Mouse (Mus musculus): Measurements from ENCODE around the gene Zbtb4. TPM values are rescaled to one million over a fixed set of nuclear protein-coding genes. Genes with fewer than 3 reads are reported as not detected.

Gene Zbtb4
- polyA plus RNA-seq, 1 experiment from 2014 or later = 1.7 TPM

DNA sequence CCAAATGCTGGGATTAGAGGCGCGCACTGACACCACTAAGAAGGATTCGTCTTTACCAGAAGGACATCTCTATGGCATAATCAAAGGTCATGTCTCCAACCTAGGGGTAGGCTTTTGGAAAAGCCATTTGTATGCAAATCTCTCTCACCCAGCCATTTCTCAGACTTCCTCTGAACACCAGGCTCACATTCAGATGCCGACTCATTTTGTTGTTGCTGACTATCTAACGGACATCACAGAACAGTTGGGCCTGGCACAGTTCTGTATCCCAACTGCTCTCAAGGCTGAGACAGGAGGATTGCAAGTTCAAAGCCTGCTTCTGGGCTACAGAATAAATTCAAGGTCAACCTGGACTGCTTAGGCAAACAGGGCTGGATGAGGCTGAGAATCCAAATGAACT is 21.6 kb downstream of the Zbtb4 start:
- Histone ChIP-seq H3K4me1 (replicated peaks; ENCODE audit: control insufficient read depth, insufficient read depth, low read length) (no peaks in the 10 kb centered on the region), H3K4me2 (replicated peaks; ENCODE audit: low read depth, low read length) (no peak overlapping the region), H3K27ac (ENCODE audit: low read depth, low read length) (no peak overlapping the region), H3K36me3 (ENCODE audit: control insufficient read depth, insufficient read depth, low read length) (no peaks in the 10 kb centered on the region), H3K27me3 (ENCODE audit: control insufficient read depth, insufficient read depth, low read length) (no peaks in the 10 kb centered on the region), H3K9ac (ENCODE audit: low read depth, low read length) (no peak overlapping the region), H3K4me3 (ENCODE audit: low read depth, low read length) (no peak overlapping the region), H3K9me3 (ENCODE audit: control insufficient read depth, low read length) (no peaks in the 10 kb centered on the region)
- 82% methylated on average over 5 of the region's 5 CpGs for WGBS
- no peak for ATAC-seq (ENCODE audit: low FRiP score)
- DNase-seq (ENCODE audit: low spot score) = no peak

DNA sequence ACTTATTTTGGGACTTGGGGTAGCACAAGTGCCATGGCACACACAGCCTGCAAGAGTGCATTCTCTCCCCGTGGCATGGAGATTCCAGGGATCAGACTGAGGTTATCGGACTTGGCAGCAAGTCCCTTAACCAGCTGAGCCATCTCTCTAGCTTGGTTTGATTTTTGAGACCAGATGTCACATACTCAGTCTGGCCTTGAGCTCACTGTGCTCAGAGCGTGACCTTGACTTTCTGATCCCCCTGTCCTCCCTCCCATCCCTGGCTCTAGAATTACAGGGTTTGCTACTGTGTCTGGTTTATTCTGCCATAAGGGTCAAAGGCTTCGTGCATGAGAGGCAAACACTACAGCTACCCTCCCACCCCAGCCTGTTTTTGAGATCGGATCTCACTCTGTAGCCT is 23.7 kb downstream of the Zbtb4 start:
- H3K27ac ChIP-seq (ENCODE audit: low read depth, low read length) = no peak overlapping the region
- no peak overlapping the region for H3K4me2 ChIP-seq (replicated peaks; ENCODE audit: low read depth, low read length)
- no peaks in the 10 kb centered on the region for H3K4me1 ChIP-seq (replicated peaks; ENCODE audit: control insufficient read depth, insufficient read depth, low read length)
- no peak for ATAC-seq (ENCODE audit: low FRiP score)
- no peaks in the 10 kb centered on the region for H3K9me3 ChIP-seq (ENCODE audit: control insufficient read depth, low read length)
- H3K27me3 ChIP-seq (ENCODE audit: control insufficient read depth, insufficient read depth, low read length) = no peaks in the 10 kb centered on the region
- 74% methylated on average over 5 of the region's 5 CpGs for WGBS
- DNase-seq (ENCODE audit: low spot score) = no peak
- no peak overlapping the region for H3K9ac ChIP-seq (ENCODE audit: low read depth, low read length)
- H3K36me3 ChIP-seq (ENCODE audit: control insufficient read depth, insufficient read depth, low read length) = no peaks in the 10 kb centered on the region
- H3K4me3 ChIP-seq (ENCODE audit: low read depth, low read length) = no peak overlapping the region

DNA sequence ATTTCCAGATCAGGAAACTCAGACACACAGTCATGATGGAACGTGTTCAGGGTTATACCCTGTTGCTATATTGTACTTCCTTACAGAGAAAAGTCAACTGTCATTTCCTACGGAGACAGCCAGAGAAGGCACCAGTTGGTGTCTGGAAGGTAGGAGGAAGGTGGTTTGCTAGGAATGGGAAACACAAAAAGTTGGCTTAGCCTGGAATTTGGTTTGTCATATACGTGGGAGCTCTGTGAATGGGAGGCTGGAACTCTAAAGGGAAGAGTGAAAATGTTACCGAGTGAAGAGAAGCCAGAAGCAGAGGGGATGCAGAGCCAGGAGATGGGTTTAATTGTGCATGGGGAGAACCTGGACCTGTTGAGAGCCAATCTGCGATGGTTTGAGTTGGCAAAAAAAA is 25.7 kb downstream of the Zbtb4 start:
- Histone ChIP-seq H3K4me2 (replicated peaks; ENCODE audit: low read depth, low read length) (no peak overlapping the region), H3K27me3 (ENCODE audit: control insufficient read depth, insufficient read depth, low read length) (peaks cover 5% of the 10 kb centered on the region; the same call in 1 of the 2 replicates), H3K27ac (ENCODE audit: low read depth, low read length) (no peak overlapping the region), H3K4me1 (replicated peaks; ENCODE audit: control insufficient read depth, insufficient read depth, low read length) (0 out of 2 replicates have a peak, but pooled peaks cover 2% of the 10 kb centered on the region), H3K9ac (ENCODE audit: low read depth, low read length) (no peak overlapping the region), H3K9me3 (ENCODE audit: control insufficient read depth, low read length) (no peaks in the 10 kb centered on the region), H3K4me3 (ENCODE audit: low read depth, low read length) (no peak overlapping the region), H3K36me3 (ENCODE audit: control insufficient read depth, insufficient read depth, low read length) (no peaks in the 10 kb centered on the region)
- ATAC-seq (ENCODE audit: low FRiP score) (no peak), DNase-seq (ENCODE audit: low spot score) (no peak)
- WGBS = 68% methylated on average over 5 of the region's 5 CpGs

DNA sequence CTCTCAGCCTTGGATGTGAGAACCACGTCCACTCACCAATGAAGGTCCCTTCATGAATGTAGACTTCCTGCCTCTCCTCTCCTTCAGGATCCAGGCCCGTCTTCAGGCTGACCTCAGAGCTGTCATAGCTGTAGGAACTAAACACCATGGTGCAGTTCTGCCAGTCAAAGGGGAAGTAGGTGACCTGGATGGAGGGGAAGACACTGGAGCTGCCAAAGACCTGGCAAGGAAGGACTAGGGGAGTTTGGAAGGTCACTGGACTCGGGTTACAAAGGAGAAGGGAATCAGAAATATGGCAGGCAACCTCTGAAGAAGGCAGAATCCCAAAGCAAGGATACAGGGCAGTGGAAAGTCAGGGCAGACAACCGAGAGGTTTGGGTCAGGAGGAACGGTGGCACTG is 27.7 kb downstream of the Zbtb4 start:
- peaks cover 9% of the 10 kb centered on the region for H3K27me3 ChIP-seq (ENCODE audit: control insufficient read depth, insufficient read depth, low read length)

DNA sequence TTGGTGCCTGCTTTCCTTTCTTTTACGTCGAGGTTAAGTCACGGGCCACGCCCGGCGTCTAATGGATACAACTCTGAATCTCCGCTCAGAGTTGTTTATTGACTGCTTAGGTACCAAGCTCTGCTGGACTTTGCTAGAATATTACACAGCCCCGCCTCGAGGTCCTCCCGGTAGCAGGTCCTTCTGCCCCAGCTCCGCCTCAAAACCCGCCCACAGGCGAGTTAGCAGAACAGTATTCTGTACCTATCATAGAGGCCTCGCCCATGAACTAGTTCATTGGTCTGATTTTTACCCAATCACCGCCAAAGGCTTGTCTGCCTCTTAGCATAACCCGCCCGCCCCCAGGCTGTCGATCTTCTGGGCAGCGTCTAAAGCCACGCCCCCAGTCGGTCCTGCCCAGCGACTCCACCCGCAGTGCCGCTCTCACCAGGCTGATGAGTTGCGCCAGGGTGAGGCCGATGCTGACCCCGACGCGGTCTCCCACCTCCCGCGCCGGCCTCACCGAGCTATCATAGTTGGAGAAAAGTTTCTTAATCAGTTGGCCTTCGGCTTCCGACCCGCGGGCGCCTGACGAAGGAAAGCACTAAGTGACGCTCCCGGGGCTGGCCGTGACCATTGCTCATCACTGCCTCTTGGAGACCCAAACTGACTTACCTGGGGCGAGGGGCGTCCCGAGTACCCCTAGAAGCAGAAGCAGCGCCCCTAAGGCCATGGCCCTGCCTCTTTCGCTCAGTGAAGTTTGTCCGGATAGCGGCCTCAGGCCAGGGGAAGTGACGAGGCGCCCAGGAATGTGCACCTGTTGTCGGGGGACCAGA is 29.7 kb downstream of the Zbtb4 start, which contains the start of gene Chrnb1:
Chrnb1 (minus strand) TSS at position 776 of the 815 bp plus-strand sequence.
- H3K9me3 ChIP-seq (ENCODE audit: control insufficient read depth, low read length) = no peaks in the 10 kb centered on the region
- 0 out of 2 replicates have a peak within 1 kb of the TSS, but pooled peaks have one; percentile 4 for H3K9ac ChIP-seq (ENCODE audit: low read depth, low read length)
- 2% methylated on average over 52 of the region's 52 CpGs for WGBS
- ATAC-seq (ENCODE audit: low FRiP score) (peak; percentile 88), DNase-seq (ENCODE audit: low spot score) (peak; percentile 89)
- H3K27me3 ChIP-seq (ENCODE audit: control insufficient read depth, insufficient read depth, low read length) = peaks cover 11% of the 10 kb centered on the region
- H3K36me3 ChIP-seq (ENCODE audit: control insufficient read depth, insufficient read depth, low read length) = no peaks in the 10 kb centered on the region
- H3K27ac ChIP-seq (ENCODE audit: low read depth, low read length) = no peak within 1 kb of the TSS
- peak within 1 kb of the TSS; percentile 83 for H3K4me2 ChIP-seq (replicated peaks; ENCODE audit: low read depth, low read length)
- peak within 1 kb of the TSS; percentile 33 for H3K4me3 ChIP-seq (ENCODE audit: low read depth, low read length)
- peaks cover 6% of the 10 kb centered on the region; the same call in 1 of the 2 replicates for H3K4me1 ChIP-seq (replicated peaks; ENCODE audit: control insufficient read depth, insufficient read depth, low read length)

More for the DNA sequence above, 27.7 kb downstream of the Zbtb4 start:
- Histone ChIP-seq H3K27ac (ENCODE audit: low read depth, low read length) (no peak overlapping the region), H3K4me1 (replicated peaks; ENCODE audit: control insufficient read depth, insufficient read depth, low read length) (0 out of 2 replicates have a peak, but pooled peaks cover 2% of the 10 kb centered on the region), H3K4me3 (ENCODE audit: low read depth, low read length) (no peak overlapping the region), H3K9ac (ENCODE audit: low read depth, low read length) (no peak overlapping the region), H3K36me3 (ENCODE audit: control insufficient read depth, insufficient read depth, low read length) (no peaks in the 10 kb centered on the region), H3K9me3 (ENCODE audit: control insufficient read depth, low read length) (no peaks in the 10 kb centered on the region), H3K4me2 (replicated peaks; ENCODE audit: low read depth, low read length) (no peak overlapping the region)
- ATAC-seq (ENCODE audit: low FRiP score) = no peak
- no peak for DNase-seq (ENCODE audit: low spot score)
- 69% methylated on average over 5 of the region's 5 CpGs for WGBS

DNA sequence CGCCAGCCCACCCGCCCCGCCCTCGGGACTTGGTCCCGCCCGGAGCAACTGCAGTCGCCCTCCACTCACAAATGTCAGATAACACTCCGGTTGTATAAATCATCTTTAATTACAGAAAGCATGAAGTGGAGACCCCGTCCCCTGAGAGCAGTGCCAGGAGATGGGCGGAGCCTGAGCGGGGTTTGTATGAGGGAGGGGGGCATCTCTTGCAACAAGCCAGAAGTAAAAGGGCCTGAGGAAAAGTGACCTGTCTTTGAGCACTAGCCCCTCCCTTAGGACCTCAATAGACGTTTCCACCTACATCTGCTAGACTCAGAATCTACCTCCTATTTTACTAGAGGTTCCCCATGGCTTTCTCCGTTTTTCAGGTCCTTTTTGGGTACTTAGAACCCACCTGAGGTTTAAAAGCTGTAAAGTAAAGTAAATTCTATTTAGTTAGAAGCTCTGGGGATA is 30.3 kb downstream of the Zbtb4 start:
- Histone ChIP-seq H3K4me2 (replicated peaks; ENCODE audit: low read depth, low read length) (peak overlapping the region; percentile 83), H3K9ac (ENCODE audit: low read depth, low read length) (0 out of 2 replicates have a peak overlapping the region, but pooled peaks have one; percentile 4), H3K27me3 (ENCODE audit: control insufficient read depth, insufficient read depth, low read length) (peaks cover 11% of the 10 kb centered on the region), H3K27ac (ENCODE audit: low read depth, low read length) (no peak overlapping the region), H3K36me3 (ENCODE audit: control insufficient read depth, insufficient read depth, low read length) (no peaks in the 10 kb centered on the region), H3K9me3 (ENCODE audit: control insufficient read depth, low read length) (no peaks in the 10 kb centered on the region), H3K4me3 (ENCODE audit: low read depth, low read length) (peak overlapping the region; percentile 33), H3K4me1 (replicated peaks; ENCODE audit: control insufficient read depth, insufficient read depth, low read length) (peaks cover 6% of the 10 kb centered on the region; the same call in 1 of the 2 replicates)
- 2% methylated on average over 13 of the region's 13 CpGs for WGBS
- ATAC-seq (ENCODE audit: low FRiP score) (no peak), DNase-seq (ENCODE audit: low spot score) (no peak)

DNA sequence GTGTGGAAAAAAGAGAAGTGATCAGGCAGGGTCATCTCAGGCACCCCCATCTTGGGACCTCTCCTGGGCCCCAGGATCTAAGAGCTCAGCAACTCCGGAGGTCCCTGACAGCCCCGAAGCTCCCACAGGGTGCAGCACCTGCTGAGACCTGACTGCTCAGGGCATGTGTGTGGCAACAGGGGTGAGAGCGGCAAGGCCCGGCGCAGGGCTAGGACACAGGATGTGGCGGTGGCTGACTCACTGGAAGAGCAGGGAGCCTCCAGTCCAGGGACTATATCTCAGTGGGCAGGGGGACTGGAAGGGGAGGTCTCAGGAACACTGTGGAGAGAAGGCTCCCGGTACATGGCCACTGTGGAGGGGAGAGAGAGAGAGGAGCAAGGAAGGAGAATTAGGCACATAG is 32.2 kb downstream of the Zbtb4 start:
- DNase-seq (ENCODE audit: low spot score) = no peak
- Histone ChIP-seq H3K27me3 (ENCODE audit: control insufficient read depth, insufficient read depth, low read length) (peaks cover 28% of the 10 kb centered on the region), H3K9ac (ENCODE audit: low read depth, low read length) (no peak overlapping the region), H3K4me2 (replicated peaks; ENCODE audit: low read depth, low read length) (no peak overlapping the region), H3K36me3 (ENCODE audit: control insufficient read depth, insufficient read depth, low read length) (no peaks in the 10 kb centered on the region), H3K4me1 (replicated peaks; ENCODE audit: control insufficient read depth, insufficient read depth, low read length) (peaks cover 12% of the 10 kb centered on the region), H3K9me3 (ENCODE audit: control insufficient read depth, low read length) (no peaks in the 10 kb centered on the region), H3K4me3 (ENCODE audit: low read depth, low read length) (no peak overlapping the region), H3K27ac (ENCODE audit: low read depth, low read length) (no peak overlapping the region)
- ATAC-seq (ENCODE audit: low FRiP score) = no peak
- WGBS = 69% methylated on average over 7 of the region's 7 CpGs

DNA sequence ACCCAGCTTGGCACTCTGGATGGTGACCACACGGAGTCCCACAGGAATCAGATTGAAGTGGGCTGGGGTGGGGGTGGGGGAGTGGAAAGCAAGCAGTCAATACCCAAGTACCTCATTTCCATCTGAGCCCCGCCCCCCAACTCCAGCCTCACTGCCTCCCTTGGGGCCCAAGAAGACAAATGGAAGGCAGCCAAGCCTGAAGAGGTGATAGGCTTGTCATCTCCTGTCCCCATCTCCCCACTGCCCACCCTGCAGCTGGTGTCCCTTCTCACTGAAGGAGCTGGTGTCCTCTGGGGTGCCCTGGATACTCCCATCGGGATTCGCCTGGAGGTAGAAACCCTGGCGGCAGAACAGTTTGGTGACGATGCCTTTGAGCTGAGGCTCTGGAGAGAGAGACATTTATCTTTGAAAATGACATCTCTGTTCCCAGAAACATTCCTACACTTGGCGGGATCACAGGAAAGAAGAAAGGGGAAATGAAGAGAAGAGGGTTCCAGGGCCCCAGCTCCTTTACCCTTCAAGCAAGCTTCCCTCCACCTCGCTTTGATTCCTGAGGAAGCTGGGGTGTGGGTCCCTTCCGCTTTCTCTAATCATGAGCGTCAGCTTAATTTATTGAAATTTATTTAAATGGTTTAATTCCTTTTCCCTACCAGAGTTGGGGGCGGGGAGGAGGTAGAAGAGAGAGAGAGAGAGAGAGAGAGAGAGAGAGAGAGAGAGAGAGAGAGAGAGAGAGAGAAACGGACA is 33.9 kb downstream of the Zbtb4 start:
- H3K27me3 ChIP-seq (ENCODE audit: control insufficient read depth, insufficient read depth, low read length) = peaks cover 44% of the 10 kb centered on the region
- peak; percentile 30; the same call in 1 of the 2 replicates for ATAC-seq (ENCODE audit: low FRiP score)
- peak; percentile 76 for DNase-seq (ENCODE audit: low spot score)

More for the DNA sequence above, 33.9 kb downstream of the Zbtb4 start:
- Histone ChIP-seq H3K4me1 (replicated peaks; ENCODE audit: control insufficient read depth, insufficient read depth, low read length) (peaks cover 19% of the 10 kb centered on the region), H3K4me3 (ENCODE audit: low read depth, low read length) (peak overlapping the region; percentile 54), H3K9ac (ENCODE audit: low read depth, low read length) (peak overlapping the region; percentile 11; the same call in 1 of the 2 replicates), H3K36me3 (ENCODE audit: control insufficient read depth, insufficient read depth, low read length) (no peaks in the 10 kb centered on the region), H3K9me3 (ENCODE audit: control insufficient read depth, low read length) (no peaks in the 10 kb centered on the region), H3K4me2 (replicated peaks; ENCODE audit: low read depth, low read length) (peak overlapping the region; percentile 73), H3K27ac (ENCODE audit: low read depth, low read length) (peak overlapping the region; percentile 89)
- WGBS = 20% methylated on average over 11 of the region's 12 CpGs

Measured in hindbrain, embryonic 11.5 days (tissue).